Mouse (Mus musculus): Measurements from ENCODE around the gene Tnnc1.
A peak's percentile ranks its signal among the peaks of the same experiment; 100 is the strongest.

GRCm38 (mm10) chr14:31197547-31198516, 10.3 kb upstream of the Tnnc1 start:
- peak; percentile 76 for TF ChIP-seq EP300 (IDR thresholded peaks at IDR 0.05)
- TF ChIP-seq CTCF (IDR thresholded peaks at IDR 0.05): no peak

Measured in lung, postnatal 0 days (tissue).